Mouse (Mus musculus) cerebellum, adult 2 months (tissue): ENCODE measurements around the gene Rps25.

Source experiments
- CTCF ChIP-seq: fragments of 200-500 bp; IDR thresholded peaks from 2 replicates; pipeline ENCODE4 v1.5.1; 2011; ENCODE audit warnings: low read depth, mild to moderate bottlenecking, control low read depth, low read length, moderate library complexity, borderline replicate concordance; ENCODE audit not compliant: insufficient read depth
- POLR2A ChIP-seq: fragments of 200-500 bp; IDR thresholded peaks from 2 replicates; pipeline ENCODE4 v1.6.1; 2011; ENCODE audit warnings: low read length, control low read depth, borderline replicate concordance; ENCODE audit not compliant: insufficient read depth

DNA sequence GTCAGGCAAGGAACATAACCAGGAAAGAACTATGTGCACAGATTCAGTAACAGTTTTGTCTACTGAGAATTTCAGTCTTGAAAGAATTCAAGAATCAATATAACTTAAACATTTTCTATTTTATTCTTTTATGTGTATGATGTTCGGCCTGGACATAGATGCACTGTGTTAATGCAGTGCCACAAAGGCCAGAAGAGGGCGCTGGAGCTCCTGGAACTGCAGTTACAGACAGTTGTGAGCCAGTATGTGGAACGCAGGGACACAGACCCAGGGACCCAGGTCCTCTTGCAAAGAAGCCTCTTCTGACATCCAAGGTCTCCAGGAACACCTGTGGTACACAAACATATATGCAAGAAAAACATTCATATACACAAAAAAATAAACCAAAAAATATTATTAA, 42.5 kb upstream of the Rps25 start:
- TF ChIP-seq POLR2A, result no peak
- peak; percentile 33; the same call in 1 of the 2 replicates for TF ChIP-seq CTCF
